Mouse (Mus musculus) 3T3-L1 (cell line): ENCODE measurements around the gene Olfr612.
"Not testable (repeated sequence)": the region's sequence is repeated elsewhere in the genome, so short reads cannot be mapped to it uniquely, and the experiment has no call there.

ENCODE experiments used
- DNase-seq: peaks from one replicate; pipeline ENCODE4 v3.0.0-alpha.2; 2015; ENCODE audit warnings: low read depth, low spot score

The Olfr612 gene

DNA sequence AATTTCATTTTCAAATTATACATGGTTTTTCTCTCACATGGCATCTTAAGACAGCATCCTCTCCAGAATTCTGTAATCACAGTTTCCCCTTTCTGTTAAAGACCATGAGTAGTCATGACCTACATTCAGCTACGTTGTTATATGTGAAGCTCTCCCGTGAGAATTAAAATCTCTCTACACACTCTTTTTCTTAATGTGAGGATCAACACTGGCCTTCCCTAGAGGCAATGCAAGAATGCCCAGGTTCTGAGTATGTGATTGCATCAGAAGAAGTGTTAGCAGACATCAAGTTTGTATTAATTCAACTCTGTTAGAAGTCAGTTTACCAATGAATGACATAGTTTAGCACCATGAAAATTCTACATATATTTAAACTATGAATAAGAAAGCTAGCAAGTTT, at the start of gene Olfr612:
TSS of gene Olfr612 (minus strand) at position 101 of the 400 bp plus-strand sequence.
- not testable (repeated sequence) for DNase-seq

DNA sequence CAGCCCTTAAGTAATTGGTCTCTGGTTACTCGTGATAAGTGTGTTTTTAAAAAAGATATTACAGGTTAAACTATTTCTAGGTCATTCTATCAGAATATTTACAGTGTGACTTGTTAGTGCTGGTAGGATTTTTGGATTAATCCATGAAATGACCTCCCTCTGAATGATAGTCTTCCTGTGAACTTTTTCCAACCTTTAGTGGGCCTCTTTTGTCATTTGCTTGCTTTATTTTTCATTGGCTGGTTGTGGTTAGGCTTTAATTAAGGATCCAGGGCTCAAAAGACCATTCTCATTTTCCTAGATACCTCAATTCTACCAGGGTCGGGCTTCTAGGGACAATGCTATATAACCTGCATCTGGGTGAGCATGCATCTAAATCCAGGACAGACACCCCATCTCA, 47.3 kb upstream of the Olfr612 start, which contains the start of gene Olfr618:
TSS of gene Olfr618 (plus strand) at position 301 of the 400 bp plus-strand sequence.
- no peak for DNase-seq

DNA sequence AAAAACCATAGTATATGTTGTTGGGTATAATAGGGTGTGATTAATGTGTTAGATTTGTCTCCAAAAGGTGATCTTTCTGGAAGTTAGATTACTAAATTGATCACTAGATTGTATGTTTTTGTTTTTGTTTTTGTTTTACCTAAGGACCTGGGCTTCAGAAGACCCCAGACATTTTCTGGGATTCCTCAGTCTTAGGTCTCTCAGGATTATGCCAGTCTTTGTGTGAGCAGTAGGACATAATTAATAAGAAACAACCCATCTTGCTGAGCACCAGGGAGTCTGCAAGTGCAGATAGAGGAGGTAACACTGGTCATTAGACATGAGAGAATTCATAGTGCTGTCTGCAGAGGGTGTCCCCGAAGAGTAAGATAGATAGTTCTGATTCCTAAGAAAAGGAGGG, 30.2 kb upstream of the Olfr612 start, which contains the start of gene Olfr617:
TSS of gene Olfr617 (plus strand) at position 301 of the 400 bp plus-strand sequence.
- no peak for DNase-seq

DNA sequence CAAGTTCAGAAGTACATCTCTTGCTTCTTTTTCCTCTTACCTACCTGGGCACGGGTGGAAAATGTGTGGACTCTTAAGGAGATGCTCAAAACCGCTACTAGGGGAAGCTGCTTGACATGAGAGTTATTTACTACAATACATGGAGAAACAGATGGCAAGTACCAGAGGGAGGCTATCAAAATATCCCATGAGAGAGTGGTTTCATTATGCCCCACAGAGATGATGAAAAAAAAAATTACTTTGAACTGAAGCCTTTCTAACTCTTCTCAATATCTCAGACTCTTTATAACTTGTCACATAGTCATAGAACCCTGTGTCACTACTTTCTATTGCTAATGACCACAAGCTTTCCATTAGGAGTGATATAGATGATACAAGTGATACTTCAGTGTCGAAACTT, 26.5 kb upstream of the Olfr612 start, which contains the start of gene Olfr616:
TSS of gene Olfr616 (minus strand) at position 101 of the 400 bp plus-strand sequence.
- no peak for DNase-seq

GRCm38 (mm10) chr7:103555779-103556178, 13.3 kb upstream of the Olfr612 start, which contains the start of gene Olfr615:
Gene Olfr615 (plus strand): TSS chr7:103556079.
- no peak for DNase-seq

- no peak for DNase-seq
Measured at GRCm38 (mm10) chr7:103547774-103548173, 5.3 kb upstream of the Olfr612 start, which contains the start of gene Olfr613. Gene Olfr613 (plus strand): TSS chr7:103548074.

DNA sequence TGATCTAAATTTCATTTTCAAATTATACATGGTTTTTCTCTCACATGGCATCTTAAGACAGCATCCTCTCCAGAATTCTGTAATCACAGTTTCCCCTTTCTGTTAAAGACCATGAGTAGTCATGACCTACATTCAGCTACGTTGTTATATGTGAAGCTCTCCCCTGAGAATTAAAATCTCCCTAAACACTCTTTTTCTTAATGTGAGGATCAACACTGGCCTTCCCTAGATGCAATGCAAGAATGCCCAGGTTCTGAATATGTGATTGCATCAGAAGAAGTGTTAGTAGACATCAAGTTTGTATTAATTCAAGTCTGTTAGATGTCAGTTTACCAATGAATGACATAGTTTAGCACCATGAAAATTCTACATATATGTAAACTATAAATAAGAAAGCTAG, 21.8 kb downstream of the Olfr612 start, which contains the start of gene Olfr611:
TSS of gene Olfr611 (minus strand) at position 101 of the 400 bp plus-strand sequence.
- not testable (repeated sequence) for DNase-seq

GRCm38 (mm10) chr7:103512022-103512421, 30.5 kb downstream of the Olfr612 start, which contains the start of gene Olfr610:
Gene Olfr610 (minus strand): TSS chr7:103512122.
- DNase-seq = no peak

GRCm38 (mm10) chr7:103497962-103498361, 44.6 kb downstream of the Olfr612 start, which contains the start of gene Olfr609:
Gene Olfr609 (minus strand): TSS chr7:103498062.
- DNase-seq = no peak
